Mouse (Mus musculus) stomach, embryonic 14.5 days (tissue): ENCODE measurements around the gene Cstb. TPM values are rescaled to one million over a fixed set of nuclear protein-coding genes. Genes with fewer than 3 reads are reported as not detected.

Source experiments
- microRNA-seq: library from miRNA; unstranded; fragments of <30 nt; microRNA quantifications from one replicate; pipeline ENCODE4, GENCODE M21; 2016
- polyA plus RNA-seq: library from polyadenylated mRNA; unstranded; fragments of >200 nt; fragmentation: Nextera tagmentation; extraction: Ambion mirVana; gene quantifications from 2 replicates; pipeline ENCODE4 v1.2.1, GENCODE M21; 2014

The Cstb gene
- polyA plus RNA-seq, 1 experiment from 2014 or later = 443 TPM

Small RNAs within 50 kb of the gene (microRNA-seq; reads per million reads assigned to microRNA genes)
- gene Mir6410 = not detected
- gene Mir6907 = 1.0 reads per million
- gene Mir6908 = not detected

Other genes with a start within 250 kb of the Cstb start
- gene Pwp2, start 240.5 kb upstream of the Cstb start, polyA plus RNA-seq = 14.0 and 14.1 TPM in 2 replicates
- 14.7 and 17.3 TPM in 2 replicates for gene Trappc10, start 181.0 kb upstream of the Cstb start, polyA plus RNA-seq
- 41.9 and 54.3 TPM in 2 replicates for gene Agpat3, start 73.2 kb upstream of the Cstb start, polyA plus RNA-seq
- 213 and 240 TPM in 2 replicates for gene Rrp1, start 12.6 kb upstream of the Cstb start, polyA plus RNA-seq
- gene Pdxk, start 39.3 kb downstream of the Cstb start, polyA plus RNA-seq = 6.5 and 7.1 TPM in 2 replicates
- not detected in 2 replicates for gene Olfr1358, start 91.8 kb downstream of the Cstb start, polyA plus RNA-seq
- gene Ilvbl, start 148.7 kb downstream of the Cstb start, polyA plus RNA-seq = 36.0 and 44.4 TPM in 2 replicates
- gene Syde1, start 166.3 kb downstream of the Cstb start, polyA plus RNA-seq = 19.1 and 20.4 TPM in 2 replicates
- not detected in 2 replicates for gene Olfr1357, start 192.4 kb downstream of the Cstb start, polyA plus RNA-seq